Mouse (Mus musculus) limb, embryonic 12.5 days (tissue): ENCODE results near the gene Ginm1. TPM values are rescaled to one million over a fixed set of nuclear protein-coding genes. Genes with fewer than 3 reads are reported as not detected.
"Not testable (repeated sequence)": the region's sequence is repeated elsewhere in the genome, so short reads cannot be mapped to it uniquely, and the experiment has no call there.

ENCODE experiments used
- ATAC-seq: fragments of 200-750 bp; cut with Nextera tagmentation; 2 replicates; pipeline ENCODE4 v1.8.0; 2017; ENCODE audit warnings: low read depth, moderate TSS enrichment; ENCODE audit not compliant: insufficient number of reproducible peaks, insufficient read depth, low FRiP score, low TSS enrichment
- H3K27ac ChIP-seq: fragments of 300-500 bp; sonication (generic); 2 replicates; pipeline ENCODE4 v1.5.1; 2016; ENCODE audit warnings: mild to moderate bottlenecking, moderate library complexity
- H3K27me3 ChIP-seq: fragments of 300-500 bp; sonication (generic); 2 replicates; pipeline ENCODE4 v1.6.1; 2016; ENCODE audit warnings: mild to moderate bottlenecking, moderate library complexity
- H3K36me3 ChIP-seq: fragments of 300-500 bp; sonication (generic); 2 replicates; pipeline ENCODE4 v1.6.1; 2016; ENCODE audit warnings: mild to moderate bottlenecking, moderate library complexity
- H3K4me1 ChIP-seq: fragments of 300-500 bp; sonication (generic); replicated peaks from 2 replicates; pipeline ENCODE4 v1.6.1; 2016
- H3K4me2 ChIP-seq: fragments of 300-500 bp; sonication (generic); 2 replicates; pipeline ENCODE4 v1.6.1; 2016; ENCODE audit warnings: mild to moderate bottlenecking, moderate library complexity
- H3K4me3 ChIP-seq: fragments of 300-500 bp; sonication (generic); replicated peaks from 2 replicates; pipeline ENCODE4 v1.5.1; 2016; ENCODE audit warnings: mild to moderate bottlenecking
- H3K9ac ChIP-seq: fragments of 300-500 bp; sonication (generic); replicated peaks from 2 replicates; pipeline ENCODE4 v1.6.1; 2016; ENCODE audit warnings: mild to moderate bottlenecking, moderate library complexity
- H3K9me3 ChIP-seq: fragments of 300-500 bp; sonication (generic); 2 replicates; pipeline ENCODE4 v1.6.1; 2016; ENCODE audit warnings: mild to moderate bottlenecking, moderate library complexity
- WGBS: fragments of 180-500 bp; shearing (Covaris S2); methylation state at CpG from one replicate; pipeline ENCODE4 v1.1.7; 2016; 5-methylcytosine and 5-hydroxymethylcytosine counted together
- polyA plus RNA-seq: library from polyadenylated mRNA; unstranded; fragments of >200 nt; fragmentation: Nextera tagmentation; extraction: Ambion mirVana; gene quantifications from 2 replicates; pipeline ENCODE4 v1.2.1, GENCODE M21; 2016

Gene Ginm1
- polyA plus RNA-seq, 1 experiment from 2014 or later = 60.8 TPM

GRCm38 (mm10) chr10:7772346-7772745 is 20.3 kb downstream of the Ginm1 start:
- no peak overlapping the region for H3K9ac ChIP-seq
- H3K36me3 ChIP-seq = peaks cover 94% of the 10 kb centered on the region
- H3K4me1 ChIP-seq = no peaks in the 10 kb centered on the region
- ATAC-seq = no peak
- WGBS = 93% methylated on average over 4 of the region's 4 CpGs
- no peaks in the 10 kb centered on the region for H3K27me3 ChIP-seq
- H3K9me3 ChIP-seq = no peaks in the 10 kb centered on the region
- no peak overlapping the region for H3K4me3 ChIP-seq
- no peak overlapping the region for H3K27ac ChIP-seq
- no peak overlapping the region for H3K4me2 ChIP-seq

DNA sequence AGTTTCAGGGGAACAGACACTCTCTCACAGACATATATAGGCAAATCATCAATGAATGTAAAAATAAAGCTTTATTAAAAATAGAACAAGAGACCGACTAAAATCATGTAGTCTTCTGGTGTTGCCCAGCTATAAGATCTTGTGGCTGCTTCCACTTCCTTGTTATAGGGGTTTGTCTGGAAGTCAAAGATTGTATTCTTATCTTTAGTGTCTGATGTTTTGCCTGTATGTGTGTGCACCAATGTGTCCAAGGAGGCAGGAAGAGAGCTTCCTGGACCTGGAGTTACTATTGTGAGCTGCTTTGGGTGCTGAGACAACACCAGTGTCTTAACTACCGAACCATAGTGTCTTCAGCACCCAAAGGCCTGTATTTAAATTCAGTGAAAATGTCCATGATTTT is 35.1 kb downstream of the Ginm1 start:
- Histone ChIP-seq H3K4me3 (no peak overlapping the region), H3K36me3 (peaks cover 80% of the 10 kb centered on the region), H3K4me2 (no peak overlapping the region), H3K27ac (no peak overlapping the region), H3K9ac (no peak overlapping the region), H3K27me3 (no peaks in the 10 kb centered on the region), H3K9me3 (no peaks in the 10 kb centered on the region), H3K4me1 (no peaks in the 10 kb centered on the region)
- WGBS = 94% methylated on average over 2 of the region's 2 CpGs
- ATAC-seq = no peak

GRCm38 (mm10) chr10:7748752-7749151 is 43.9 kb downstream of the Ginm1 start:
- Histone ChIP-seq H3K9me3 (no peaks in the 10 kb centered on the region), H3K36me3 (peaks cover 78% of the 10 kb centered on the region), H3K27me3 (no peaks in the 10 kb centered on the region), H3K9ac (no peak overlapping the region), H3K4me3 (no peak overlapping the region), H3K27ac (no peak overlapping the region), H3K4me2 (no peak overlapping the region), H3K4me1 (no peaks in the 10 kb centered on the region)
- no peak for ATAC-seq
- WGBS = 88% methylated on average over 6 of the region's 6 CpGs

DNA sequence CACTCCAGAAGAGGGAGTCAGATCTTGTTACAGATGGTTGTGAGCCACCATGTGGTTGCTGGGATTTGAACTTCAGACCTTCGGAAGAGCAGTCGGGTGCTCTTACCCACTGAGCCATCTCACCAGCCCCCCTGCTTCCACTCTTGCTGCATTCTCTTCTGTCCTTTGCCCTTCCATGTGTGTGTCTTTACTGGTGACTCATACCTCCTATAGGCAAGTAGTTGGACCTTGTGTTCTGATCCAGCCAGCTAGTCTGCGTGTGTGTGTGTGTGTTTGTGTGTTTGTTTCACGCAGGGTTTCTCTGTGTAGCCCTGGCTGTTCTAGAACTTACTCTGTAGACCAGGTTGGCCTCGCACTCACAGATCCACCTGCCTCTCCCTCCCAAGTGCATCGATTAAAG is 47.1 kb downstream of the Ginm1 start:
- peaks cover 78% of the 10 kb centered on the region for H3K36me3 ChIP-seq
- not testable (repeated sequence) for H3K27ac ChIP-seq, H3K4me3 ChIP-seq, H3K9me3 ChIP-seq, H3K9ac ChIP-seq, H3K4me1 ChIP-seq, H3K4me2 ChIP-seq, H3K27me3 ChIP-seq, ATAC-seq
- WGBS = 95% methylated on average over 6 of the region's 6 CpGs

DNA sequence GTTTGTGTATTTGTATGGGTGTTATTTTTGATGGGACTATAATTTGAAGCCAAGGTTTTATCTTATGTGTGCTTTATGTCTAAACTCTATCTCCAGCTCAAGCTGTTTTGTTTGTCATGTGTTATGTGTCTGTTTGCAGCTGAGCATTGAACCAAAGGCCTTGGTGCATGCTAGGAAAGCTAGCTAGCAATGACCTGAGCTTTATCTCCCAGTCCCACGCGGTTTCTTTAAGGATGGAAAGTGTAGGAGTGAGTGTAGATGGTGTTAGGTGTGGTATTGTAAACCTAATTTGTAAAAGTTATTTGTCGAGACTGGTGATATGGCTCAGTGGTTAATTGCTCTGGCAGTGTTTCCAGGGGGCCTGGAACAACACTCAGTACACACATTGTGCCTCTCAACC is 54.7 kb downstream of the Ginm1 start:
- 72% methylated on average over 3 of the region's 3 CpGs for WGBS
- no peak for ATAC-seq
- H3K9me3 ChIP-seq = no peaks in the 10 kb centered on the region

DNA sequence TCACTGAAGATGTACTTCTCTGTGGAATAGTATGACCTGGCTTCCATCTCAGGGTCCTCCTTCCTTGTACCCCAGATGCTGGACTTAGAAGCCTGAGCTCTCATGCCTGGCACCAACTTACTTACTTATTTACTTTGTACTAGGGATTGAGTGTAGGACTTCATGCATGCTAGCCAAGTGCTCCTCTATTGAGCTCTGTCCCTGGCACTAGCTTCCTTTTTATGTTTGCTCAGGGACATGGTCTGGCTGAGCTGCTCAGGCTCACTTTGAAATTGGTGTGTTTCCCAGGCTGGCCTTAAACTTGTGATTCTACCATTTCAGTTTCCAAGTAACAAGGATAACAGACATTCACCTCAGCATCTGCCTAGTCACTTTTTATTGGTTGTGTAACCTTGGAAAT is 55.5 kb downstream of the Ginm1 start:
- H3K4me1 ChIP-seq = 0 out of 2 replicates have a peak, but pooled peaks cover 6% of the 10 kb centered on the region
- no peaks in the 10 kb centered on the region for H3K9me3 ChIP-seq
- no peak overlapping the region for H3K4me2 ChIP-seq
- H3K27ac ChIP-seq = no peak overlapping the region
- no peak overlapping the region for H3K9ac ChIP-seq
- no peaks in the 10 kb centered on the region for H3K27me3 ChIP-seq
- H3K4me3 ChIP-seq = no peak overlapping the region
- ATAC-seq = no peak
- peaks cover 11% of the 10 kb centered on the region for H3K36me3 ChIP-seq

More for the DNA sequence above, 54.7 kb downstream of the Ginm1 start:
- Histone ChIP-seq H3K4me2 (no peak overlapping the region), H3K4me3 (no peak overlapping the region), H3K27me3 (no peaks in the 10 kb centered on the region), H3K4me1 (0 out of 2 replicates have a peak, but pooled peaks cover 6% of the 10 kb centered on the region), H3K36me3 (peaks cover 16% of the 10 kb centered on the region), H3K9ac (no peak overlapping the region), H3K27ac (no peak overlapping the region)

- no peak for ATAC-seq
- Histone ChIP-seq H3K27me3 (no peaks in the 10 kb centered on the region), H3K4me1 (peaks cover 9% of the 10 kb centered on the region), H3K9me3 (no peaks in the 10 kb centered on the region), H3K4me2 (no peak overlapping the region), H3K4me3 (no peak overlapping the region), H3K36me3 (no peaks in the 10 kb centered on the region), H3K9ac (no peak overlapping the region), H3K27ac (no peak overlapping the region)
Measured at GRCm38 (mm10) chr10:7731582-7731981, 61.0 kb downstream of the Ginm1 start.

DNA sequence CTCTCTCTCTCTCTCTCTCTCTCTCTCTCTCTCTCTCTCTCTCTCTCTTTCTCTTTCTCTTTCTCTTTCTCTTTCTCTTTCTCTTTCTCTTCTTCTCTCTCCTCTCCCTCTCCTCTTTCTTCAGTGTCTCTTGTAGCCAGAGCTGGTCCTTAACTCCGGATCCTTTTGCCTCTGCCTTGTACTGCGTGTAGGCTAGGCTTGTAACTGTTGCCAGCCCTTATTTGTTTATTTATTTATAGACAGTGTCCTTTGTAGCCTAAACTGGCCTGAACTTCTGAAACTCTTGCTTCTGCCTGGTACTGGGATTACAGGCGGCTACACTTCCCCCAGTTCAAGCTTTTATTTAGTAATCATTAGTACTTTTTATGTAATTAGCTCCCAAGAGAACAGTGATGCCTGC is 65.6 kb downstream of the Ginm1 start:
- Histone ChIP-seq H3K4me3 (peak overlapping the region; percentile 83), H3K27ac (no peak overlapping the region), H3K4me1 (peaks cover 9% of the 10 kb centered on the region), H3K9me3 (no peaks in the 10 kb centered on the region), H3K9ac (peak overlapping the region; percentile 73), H3K27me3 (no peaks in the 10 kb centered on the region), H3K4me2 (peak overlapping the region; percentile 82), H3K36me3 (no peaks in the 10 kb centered on the region)
- WGBS = 16% methylated on average over 3 of the region's 3 CpGs
- no peak for ATAC-seq

DNA sequence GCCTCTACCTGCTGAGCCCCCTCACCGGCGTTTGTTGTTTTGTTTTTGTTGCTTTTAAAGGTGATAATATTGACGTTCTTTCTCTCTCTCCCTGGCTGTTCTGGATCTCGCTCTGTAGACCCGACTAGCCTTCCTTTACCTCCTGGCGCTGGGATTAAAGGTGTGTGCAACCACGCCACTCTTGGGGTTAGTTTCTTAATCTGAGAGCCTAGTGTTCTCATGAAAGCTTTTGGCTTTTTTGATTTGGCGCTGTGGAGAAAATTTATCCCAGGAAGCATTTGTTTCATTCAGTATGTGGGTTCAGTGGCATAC is 66.2 kb downstream of the Ginm1 start:
- ATAC-seq = no peak
- Histone ChIP-seq H3K4me2 (peak overlapping the region; percentile 82), H3K4me3 (peak overlapping the region; percentile 83), H3K36me3 (no peaks in the 10 kb centered on the region), H3K9ac (peak overlapping the region; percentile 73), H3K9me3 (no peaks in the 10 kb centered on the region), H3K27me3 (no peaks in the 10 kb centered on the region), H3K4me1 (peaks cover 9% of the 10 kb centered on the region), H3K27ac (peak overlapping the region; percentile 78)
- WGBS = 1% methylated on average over 8 of the region's 8 CpGs

DNA sequence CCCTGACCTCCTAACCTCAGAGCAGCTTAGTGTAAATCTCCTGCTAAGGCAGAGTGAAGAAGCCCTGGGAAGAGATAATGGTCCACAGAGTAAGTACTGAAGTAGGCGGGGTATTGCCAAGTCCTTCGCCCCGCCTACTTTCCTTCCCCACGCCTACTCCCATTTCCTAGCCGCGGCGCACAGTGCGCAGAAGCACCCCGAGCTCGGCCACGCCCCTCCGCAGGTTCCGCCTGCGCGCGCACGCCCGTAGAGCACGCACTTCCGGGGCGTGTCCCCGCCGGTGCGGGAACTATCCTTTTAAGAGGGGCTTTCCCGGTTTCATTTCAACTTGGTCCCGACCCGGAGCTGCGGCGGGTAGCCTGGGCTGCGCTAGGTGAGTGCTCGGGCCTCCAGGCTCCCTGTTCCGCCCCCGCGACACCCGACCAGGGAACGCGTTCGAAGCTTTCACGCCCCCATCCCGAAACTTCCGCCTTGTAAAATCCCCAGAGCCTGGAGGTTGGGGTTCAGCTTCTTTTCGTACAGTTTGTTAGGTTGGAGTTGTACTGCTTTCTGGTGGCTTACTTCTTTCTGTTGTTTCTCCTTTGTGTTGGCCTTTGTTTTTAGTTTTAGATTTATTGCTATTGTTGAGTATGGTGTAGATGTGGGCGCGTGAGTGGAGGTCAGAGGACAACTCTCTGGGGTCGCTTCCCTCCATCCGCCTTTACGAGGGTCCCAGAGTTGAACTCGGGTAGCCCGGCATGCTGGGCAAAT is 66.7 kb downstream of the Ginm1 start, which contains the start of gene Katna1:
Gene Katna1, plus strand, starts transcription at position 250 of the 750 bp plus-strand sequence.
- Histone ChIP-seq H3K9me3 (no peaks in the 10 kb centered on the region), H3K27ac (peak within 1 kb of the TSS; percentile 78), H3K4me3 (peak within 1 kb of the TSS; percentile 83), H3K36me3 (no peaks in the 10 kb centered on the region), H3K4me2 (peak within 1 kb of the TSS; percentile 82), H3K4me1 (peaks cover 9% of the 10 kb centered on the region), H3K27me3 (no peaks in the 10 kb centered on the region), H3K9ac (peak within 1 kb of the TSS; percentile 73)
- under 1% methylated on average over 49 of the region's 49 CpGs for WGBS
- peak; percentile 96 for ATAC-seq
